Comparison of ENCODE assay signal across 14 mouse cellular contexts in the genomic region with DNA sequence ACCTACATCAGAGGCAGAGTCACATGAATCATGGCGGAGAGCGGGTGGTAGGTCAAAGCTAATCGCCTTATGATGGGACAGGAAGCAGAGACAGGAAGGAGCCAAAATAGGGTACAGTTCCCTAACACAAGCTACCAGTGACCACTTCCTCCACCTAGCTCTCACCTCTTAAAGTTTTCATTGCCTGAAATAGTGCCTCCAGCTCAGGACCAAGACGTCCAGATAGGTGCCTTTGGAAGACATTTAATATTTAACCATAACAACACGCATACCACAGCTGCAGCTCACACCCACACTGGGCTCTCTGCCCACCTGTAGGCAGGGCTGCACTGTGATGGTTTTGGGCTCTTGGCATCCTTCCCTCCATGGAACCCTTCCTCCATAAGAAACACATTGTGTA. TPM values are rescaled to one million over a fixed set of nuclear protein-coding genes. Genes with fewer than 3 reads are reported as not detected.
DNase-seq lines count a peak whose midpoint lies in the region; ATAC-seq lines count a peak whose summit lies in the region.
"Had no signal": no experiment of that assay in that cellular context is flagged by ENCODE, and none has a peak within 500 bp of the region (broad histone marks: within the 10 kb centered on the region; RNA-seq: fewer than 3 reads in every experiment).

No protein-coding gene starts in this region.

- peak; percentile 57 for DNase-seq in embryonic facial prominence, embryonic 14.5 days (ENCODE audit: low spot score)
- no peak for DNase-seq in embryonic facial prominence, embryonic 10.5 days (ENCODE audit: low spot score)
- DNase-seq in right cerebral cortex, adult 2 months (ENCODE audit: low spot score in 2 of 2) = peak; percentile 31 to 34
- DNase-seq in right cerebral cortex, postnatal 25 days = no peak
- peak; percentile 83 for DNase-seq in kidney, postnatal 14 days
- peak; percentile 68 for DNase-seq in splenic B cell, adult 2 months (ENCODE audit: low read depth, low spot score)
- DNase-seq in T-cell, adult 2 months (ENCODE audit: low spot score) = no peak
- DNase-seq: cerebellum, adult 9-11 months; thymus, postnatal 14 days had no signal

- no peaks in the 10 kb centered on the region for H3K4me1 ChIP-seq in embryonic facial prominence, embryonic 14.5 days (ENCODE audit: control insufficient read depth, insufficient read depth, low read length)
- H3K4me1 ChIP-seq in embryonic facial prominence, embryonic 10.5 days = no peaks in the 10 kb centered on the region
- no peaks in the 10 kb centered on the region for H3K4me1 ChIP-seq in hindbrain, embryonic 16.5 days (ENCODE audit: control insufficient read depth, insufficient read depth, low read depth, low read length)
- H3K4me1 ChIP-seq: embryonic facial prominence, embryonic 13.5 days; forebrain, embryonic 15.5 days; hindbrain, embryonic 10.5 days had no signal

- no peak overlapping the region for H3K4me2 ChIP-seq in embryonic facial prominence, embryonic 14.5 days (ENCODE audit: low read depth, low read length)
- no peak overlapping the region for H3K4me2 ChIP-seq in hindbrain, embryonic 16.5 days (ENCODE audit: low read length)
- H3K4me2 ChIP-seq: embryonic facial prominence, embryonic 13.5 days; forebrain, embryonic 15.5 days; liver, embryonic 15.5 days had no signal

- no peaks in the 10 kb centered on the region for H3K9me3 ChIP-seq in embryonic facial prominence, embryonic 14.5 days (ENCODE audit: control insufficient read depth, low read length)
- no peaks in the 10 kb centered on the region for H3K9me3 ChIP-seq in embryonic facial prominence, embryonic 10.5 days
- no peaks in the 10 kb centered on the region for H3K9me3 ChIP-seq in hindbrain, embryonic 16.5 days (ENCODE audit: control insufficient read depth, low read length)
- H3K9me3 ChIP-seq: embryonic facial prominence, embryonic 13.5 days; forebrain, embryonic 15.5 days; hindbrain, embryonic 10.5 days; liver, embryonic 15.5 days had no signal

- no peak overlapping the region for H3K4me3 ChIP-seq in embryonic facial prominence, embryonic 14.5 days (ENCODE audit: low read depth, low read length)
- H3K4me3 ChIP-seq in embryonic facial prominence, embryonic 10.5 days = no peak overlapping the region
- H3K4me3 ChIP-seq in hindbrain, embryonic 16.5 days (ENCODE audit: low read length) = no peak overlapping the region
- H3K4me3 ChIP-seq: embryonic facial prominence, embryonic 13.5 days; forebrain, embryonic 15.5 days; hindbrain, embryonic 10.5 days; liver, embryonic 15.5 days had no signal

- no peak; the same call in 1 of the 2 replicates for ATAC-seq in embryonic facial prominence, embryonic 14.5 days (ENCODE audit: low read depth)
- ATAC-seq in hindbrain, embryonic 16.5 days = no peak
- ATAC-seq: forebrain, embryonic 15.5 days had no signal

- no peaks in the 10 kb centered on the region for H3K27me3 ChIP-seq in embryonic facial prominence, embryonic 14.5 days (replicated peaks; ENCODE audit: control insufficient read depth, insufficient read depth, low read length)
- H3K27me3 ChIP-seq in embryonic facial prominence, embryonic 10.5 days (replicated peaks; ENCODE audit: low read depth, poor library complexity, severe bottlenecking) = no peaks in the 10 kb centered on the region
- peaks cover 1% of the 10 kb centered on the region; the same call in 1 of the 2 replicates for H3K27me3 ChIP-seq in splenic B cell, adult 2 months (ENCODE audit: control insufficient read depth, insufficient read depth, low read length, poor library complexity, severe bottlenecking)
- no peaks in the 10 kb centered on the region for H3K27me3 ChIP-seq in hindbrain, embryonic 16.5 days (replicated peaks; ENCODE audit: control insufficient read depth, insufficient read depth, low read length)
- H3K27me3 ChIP-seq: embryonic facial prominence, embryonic 13.5 days; forebrain, embryonic 15.5 days; liver, embryonic 15.5 days had no signal

- 76% methylated on average over 5 of the region's 5 CpGs for WGBS in embryonic facial prominence, embryonic 14.5 days
- WGBS in embryonic facial prominence, embryonic 10.5 days = 86% methylated on average over 5 of the region's 5 CpGs
- 91% methylated on average over 5 of the region's 5 CpGs for WGBS in hindbrain, embryonic 16.5 days

- no peaks in the 10 kb centered on the region for H3K36me3 ChIP-seq in embryonic facial prominence, embryonic 14.5 days (ENCODE audit: control insufficient read depth, insufficient read depth, low read length)
- H3K36me3 ChIP-seq in embryonic facial prominence, embryonic 10.5 days (replicated peaks) = no peaks in the 10 kb centered on the region
- H3K36me3 ChIP-seq in splenic B cell, adult 2 months (ENCODE audit: control insufficient read depth, insufficient read depth, low read length, poor library complexity, severe bottlenecking) = peaks cover 2% of the 10 kb centered on the region; the same call in 1 of the 2 replicates
- H3K36me3 ChIP-seq in hindbrain, embryonic 16.5 days (ENCODE audit: control insufficient read depth, insufficient read depth, low read length) = no peaks in the 10 kb centered on the region
- H3K36me3 ChIP-seq: embryonic facial prominence, embryonic 13.5 days; forebrain, embryonic 15.5 days; hindbrain, embryonic 10.5 days; liver, embryonic 15.5 days had no signal

- peak overlapping the region; percentile 28; the same call in 1 of the 2 replicates for H3K27ac ChIP-seq in embryonic facial prominence, embryonic 14.5 days (replicated peaks; ENCODE audit: low read depth, low read length)
- H3K27ac ChIP-seq in embryonic facial prominence, embryonic 10.5 days (replicated peaks) = no peak overlapping the region
- H3K27ac ChIP-seq in hindbrain, embryonic 16.5 days (ENCODE audit: low read depth, low read length) = no peak overlapping the region
- H3K27ac ChIP-seq: embryonic facial prominence, embryonic 13.5 days; forebrain, embryonic 15.5 days; hindbrain, embryonic 10.5 days; liver, embryonic 15.5 days had no signal

- H3K9ac ChIP-seq in embryonic facial prominence, embryonic 14.5 days (ENCODE audit: low read depth, low read length) = no peak overlapping the region
- no peak overlapping the region for H3K9ac ChIP-seq in hindbrain, embryonic 16.5 days (ENCODE audit: low read depth, low read length)
- H3K9ac ChIP-seq: embryonic facial prominence, embryonic 13.5 days; forebrain, embryonic 15.5 days; liver, embryonic 15.5 days had no signal

RNA-seq across cellular contexts. Expression of a gene that starts 27.8 kb away (rescaled TPM):
- polyA plus RNA-seq in embryonic facial prominence, embryonic 14.5 days (2014; fragmentation: Nextera tagmentation; extraction: Ambion mirVana) = 75.5 and 80.3 TPM in 2 replicates
- 57.4 and 60.5 TPM in 2 replicates for polyA plus RNA-seq in embryonic facial prominence, embryonic 10.5 days (2016; fragmentation: Nextera tagmentation; extraction: Ambion mirVana)
- polyA plus RNA-seq in hindbrain, embryonic 16.5 days (2015; fragmentation: Nextera tagmentation; extraction: Ambion mirVana) = 32.6 and 46.6 TPM in 2 replicates

Comparison
In these comparisons a context has a peak if more than half of its experiments do, and no peak if none do; other contexts are left out.
1. DNase-seq: peak in embryonic facial prominence, embryonic 14.5 days (single experiment), right cerebral cortex, adult 2 months (2 of 2), kidney, postnatal 14 days (single experiment) and splenic B cell, adult 2 months (single experiment); none in embryonic facial prominence, embryonic 10.5 days (single experiment), right cerebral cortex, postnatal 25 days (single experiment) and T-cell, adult 2 months (single experiment).